Mouse (Mus musculus): ENCODE data around the gene Vmn1r126. TPM values are rescaled to one million over a fixed set of nuclear protein-coding genes. Genes with fewer than 3 reads are reported as not detected.

The Vmn1r126 gene
- not detected in 2 replicates for polyA plus RNA-seq (2012; rRNA removed)

DNA sequence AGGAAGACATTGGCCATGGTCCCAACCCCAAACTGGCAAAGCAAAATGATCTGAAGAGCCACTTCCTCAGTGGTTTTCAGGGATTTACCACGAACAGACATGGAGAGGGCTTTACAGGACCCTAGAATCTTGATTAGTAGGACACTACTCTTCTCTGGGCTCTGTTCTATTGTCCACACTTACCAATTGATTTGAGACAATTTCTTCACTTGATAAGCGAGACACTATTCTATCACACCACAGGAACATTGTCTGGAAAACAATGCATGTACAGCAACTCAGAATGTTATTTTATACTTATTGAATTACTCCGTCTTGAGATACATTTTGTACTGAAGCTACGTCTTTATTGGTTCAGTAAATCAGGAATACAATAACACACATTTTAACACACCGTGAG, at the start of gene Vmn1r126:
Vmn1r126 (minus strand) TSS at position 101 of the 400 bp plus-strand sequence.

DNA sequence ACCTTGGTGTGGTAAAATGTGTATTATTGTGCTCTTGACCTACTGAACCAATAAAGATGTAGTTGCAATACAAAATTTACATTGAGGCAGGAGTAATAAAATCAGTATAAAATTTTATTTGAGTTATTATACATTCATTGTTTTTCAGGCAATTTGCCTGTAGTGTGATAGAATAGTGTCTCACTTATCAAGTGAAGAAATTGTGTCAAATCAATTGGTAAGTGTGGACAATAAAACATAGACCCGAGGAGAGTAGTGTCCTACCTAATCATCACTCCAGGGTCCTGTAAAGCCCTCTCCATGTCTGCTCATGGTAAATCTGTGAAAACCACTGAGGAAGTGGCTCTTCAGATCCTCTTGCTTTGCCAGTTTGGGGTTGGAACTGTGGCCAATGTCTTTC, 47.8 kb upstream of the Vmn1r126 start, which contains the start of gene Vmn1r128:
Vmn1r128 (plus strand) TSS at position 301 of the 400 bp plus-strand sequence.

DNA sequence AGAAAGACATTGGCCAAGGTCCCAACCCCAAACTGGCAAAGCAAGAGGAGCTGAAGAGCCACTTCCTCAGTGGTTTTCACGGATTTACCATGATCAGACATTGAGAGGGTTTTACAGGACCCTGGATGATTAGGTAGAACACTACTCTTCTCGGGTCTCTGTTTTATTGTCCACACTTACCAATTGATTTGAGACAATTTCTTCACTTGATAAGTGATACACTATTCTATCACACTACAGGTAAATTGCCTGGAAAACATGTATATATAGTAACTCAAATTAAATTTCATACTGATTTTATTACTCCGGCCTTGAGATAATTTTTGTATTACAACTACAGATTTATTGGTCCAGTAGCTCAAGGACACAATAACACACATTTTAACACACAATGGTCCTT, 18.5 kb upstream of the Vmn1r126 start, which contains the start of gene Vmn1r127:
Vmn1r127 (minus strand) TSS at position 101 of the 400 bp plus-strand sequence.

DNA sequence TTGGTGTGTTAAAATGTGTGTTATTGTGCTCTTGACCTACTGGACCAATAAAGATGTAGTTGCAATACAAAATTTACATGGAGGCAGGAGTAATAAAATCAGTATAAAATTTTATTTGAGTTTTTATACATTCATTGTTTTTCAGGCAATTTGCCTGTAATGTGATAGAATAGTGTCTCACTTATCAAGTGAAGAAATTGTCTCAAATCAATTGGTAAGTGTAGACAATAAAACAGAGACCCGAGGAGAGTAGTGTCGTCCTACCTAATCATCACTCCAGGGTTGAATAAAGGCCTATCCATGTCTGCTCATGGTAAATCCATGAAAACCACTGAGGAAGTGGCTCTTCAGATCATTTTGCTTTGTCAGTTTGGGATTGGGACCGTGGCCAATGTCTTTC, 29.4 kb downstream of the Vmn1r126 start, which contains the start of gene Vmn1r125:
Vmn1r125 (plus strand) TSS at position 301 of the 400 bp plus-strand sequence.

DNA sequence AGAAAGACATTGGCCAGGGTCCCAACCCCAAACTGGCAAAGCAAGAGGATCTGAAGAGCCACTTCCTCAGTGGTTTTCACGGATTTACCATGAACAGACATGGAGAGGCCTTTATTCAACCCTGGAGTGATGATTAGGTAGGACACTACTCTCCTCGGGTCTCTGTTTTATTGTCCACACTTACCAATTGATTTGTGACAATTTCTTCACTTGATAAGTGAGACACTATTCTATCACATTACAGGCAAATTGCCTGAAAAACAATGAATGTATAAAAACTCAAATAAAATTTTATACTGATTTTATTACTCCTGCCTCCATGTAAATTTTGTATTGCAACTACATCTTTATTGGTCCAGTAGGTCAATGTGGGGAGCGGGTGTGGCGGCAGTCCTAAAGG, 40.8 kb downstream of the Vmn1r126 start, which contains the start of gene Vmn1r124:
Vmn1r124 (minus strand) TSS at position 101 of the 400 bp plus-strand sequence.

Other genes with a start within 250 kb of the Vmn1r126 start
- not detected in 2 replicates for gene Vmn1r120, start 247.7 kb downstream of the Vmn1r126 start, polyA plus RNA-seq (2012; rRNA removed)
- gene Vmn1r121, start 203.0 kb downstream of the Vmn1r126 start, polyA plus RNA-seq (2012; rRNA removed): not detected in 2 replicates
- gene Vmn1r122, start 167.3 kb downstream of the Vmn1r126 start, polyA plus RNA-seq (2012; rRNA removed): not detected in 2 replicates
- not detected in 2 replicates for gene Vmn1r123, start 139.3 kb downstream of the Vmn1r126 start, polyA plus RNA-seq (2012; rRNA removed)
- not detected in 2 replicates for gene Gm5157, start 111.0 kb downstream of the Vmn1r126 start, polyA plus RNA-seq (2012; rRNA removed)
- gene Vmn1r124, start 40.9 kb downstream of the Vmn1r126 start, polyA plus RNA-seq (2012; rRNA removed): not detected in 2 replicates
- not detected in 2 replicates for gene Vmn1r125, start 29.3 kb downstream of the Vmn1r126 start, polyA plus RNA-seq (2012; rRNA removed)
- gene Vmn1r127, start 18.4 kb upstream of the Vmn1r126 start, polyA plus RNA-seq (2012; rRNA removed): not detected in 2 replicates
- not detected in 2 replicates for gene Vmn1r128, start 47.9 kb upstream of the Vmn1r126 start, polyA plus RNA-seq (2012; rRNA removed)
- not detected in 2 replicates for gene Vmn1r129, start 59.8 kb upstream of the Vmn1r126 start, polyA plus RNA-seq (2012; rRNA removed)
- not detected in 2 replicates for gene Gm6882, start 131.3 kb upstream of the Vmn1r126 start, polyA plus RNA-seq (2012; rRNA removed)
- gene Vmn1r130, start 210.3 kb upstream of the Vmn1r126 start, polyA plus RNA-seq (2012; rRNA removed): not detected in 2 replicates
- not detected in 2 replicates for gene Vmn1r131, start 244.6 kb upstream of the Vmn1r126 start, polyA plus RNA-seq (2012; rRNA removed)